In genomic region chr17:15419534-15419933, GRCm38 (mm10) we compare ENCODE assay signal across 16 mouse cellular contexts. TPM values are rescaled to one million over a fixed set of nuclear protein-coding genes. Genes with fewer than 3 reads are reported as not detected.
DNase-seq lines count a peak whose midpoint lies in the region; ATAC-seq and TF ChIP-seq lines count a peak whose summit lies in the region.
"Had no signal": no experiment of that assay in that cellular context is flagged by ENCODE, and none has a peak within 500 bp of the region (broad histone marks: within the 10 kb centered on the region; RNA-seq: fewer than 3 reads in every experiment).

No protein-coding gene starts in this region.

- no peak overlapping the region for H3K4me3 ChIP-seq in kidney, embryonic 16.5 days (ENCODE audit: low read length)
- no peak overlapping the region for H3K4me3 ChIP-seq in bone marrow, adult 2 months (replicated peaks; ENCODE audit: control insufficient read depth, low read depth, low read length)
- no peak overlapping the region for H3K4me3 ChIP-seq in liver, embryonic 11.5 days (ENCODE audit: low read depth, low read length)
- H3K4me3 ChIP-seq: embryonic facial prominence, embryonic 10.5 days; kidney, embryonic 15.5 days; limb, embryonic 13.5 days; myocyte had no signal

- no peaks in the 10 kb centered on the region for H3K27me3 ChIP-seq in kidney, embryonic 16.5 days (ENCODE audit: insufficient read depth, low read length)
- H3K27me3 ChIP-seq in liver, embryonic 11.5 days (replicated peaks; ENCODE audit: control insufficient read depth, insufficient read depth, low read length), result no peaks in the 10 kb centered on the region
- H3K27me3 ChIP-seq: kidney, embryonic 15.5 days; limb, embryonic 13.5 days had no signal

- ATAC-seq in kidney, embryonic 16.5 days (ENCODE audit: low FRiP score, low TSS enrichment), result peak; percentile 65; the same call in 1 of the 2 replicates
- 0 out of 2 replicates have a peak, but pooled peaks have one; percentile 36 for ATAC-seq in liver, embryonic 11.5 days (replicated peaks; ENCODE audit: low FRiP score)
- ATAC-seq in CD4-positive, CD25-positive, alpha-beta regulatory T cell, adult 4 months, result no peak

- no peak for TF ChIP-seq POLR2A in bone marrow, adult 2 months (IDR thresholded peaks at IDR 0.05; ENCODE audit: borderline replicate concordance, control insufficient read depth, low read depth, low read length)

- TF ChIP-seq CTCF in bone marrow, adult 2 months (IDR thresholded peaks at IDR 0.05; ENCODE audit: control insufficient read depth, insufficient read depth, low read length), result peak; percentile 40; the same call in 1 of the 2 replicates

- H3K9ac ChIP-seq in kidney, embryonic 16.5 days (replicated peaks; ENCODE audit: low read length), result no peak overlapping the region
- no peak overlapping the region for H3K9ac ChIP-seq in liver, embryonic 11.5 days (ENCODE audit: low read depth, low read length)
- H3K9ac ChIP-seq: kidney, embryonic 15.5 days; limb, embryonic 13.5 days had no signal

- intact Hi-C loops in heart, postnatal 25 days (cut with DNase I), result loop anchor here (2.0 kb wide), 1 partner anchor 47 kb away; no protein-coding TSS in a partner anchor

- WGBS in kidney, embryonic 16.5 days, result 89% methylated on average over 8 of the region's 8 CpGs
- 78% methylated on average over 8 of the region's 8 CpGs for WGBS in bone marrow, adult 2 months
- WGBS in liver, embryonic 11.5 days, result 68% methylated on average over 8 of the region's 8 CpGs

- H3K4me2 ChIP-seq in kidney, embryonic 16.5 days (replicated peaks; ENCODE audit: low read depth, low read length), result no peak overlapping the region
- H3K4me2 ChIP-seq in liver, embryonic 11.5 days, result no peak overlapping the region
- H3K4me2 ChIP-seq: kidney, embryonic 15.5 days; limb, embryonic 13.5 days had no signal

- H3K36me3 ChIP-seq in kidney, embryonic 16.5 days (ENCODE audit: insufficient read depth, low read length), result peaks cover 72% of the 10 kb centered on the region
- peaks cover 25% of the 10 kb centered on the region for H3K36me3 ChIP-seq in liver, embryonic 11.5 days (ENCODE audit: control insufficient read depth, insufficient read depth, low read length)

- peak; percentile 73 for DNase-seq in heart, adult 11 months
- no peak for DNase-seq in heart, postnatal 25 days (ENCODE audit: low spot score)
- no peak for DNase-seq in kidney, postnatal 4 days
- DNase-seq in liver, embryonic 11.5 days (ENCODE audit: low spot score), result no peak
- no peak for DNase-seq in spleen, adult 12 weeks (ENCODE audit: low spot score)
- DNase-seq: adrenal gland, postnatal 14 days; cerebellum, adult 11-12 months; right cerebral cortex, postnatal 25 days had no signal

- no peaks in the 10 kb centered on the region for H3K4me1 ChIP-seq in kidney, embryonic 16.5 days (ENCODE audit: insufficient read depth, low read length)
- no peaks in the 10 kb centered on the region; the same call in 1 of the 2 replicates for H3K4me1 ChIP-seq in bone marrow, adult 2 months (ENCODE audit: control insufficient read depth, insufficient read depth, low read length)
- no peaks in the 10 kb centered on the region for H3K4me1 ChIP-seq in liver, embryonic 11.5 days (replicated peaks; ENCODE audit: control insufficient read depth, insufficient read depth, low read length)
- H3K4me1 ChIP-seq: embryonic facial prominence, embryonic 10.5 days; kidney, embryonic 15.5 days; limb, embryonic 13.5 days had no signal

- no peak overlapping the region for H3K27ac ChIP-seq in kidney, embryonic 16.5 days (ENCODE audit: low read length)
- no peak overlapping the region for H3K27ac ChIP-seq in bone marrow, adult 2 months (ENCODE audit: control insufficient read depth, insufficient read depth, low read depth, low read length, poor library complexity)
- H3K27ac ChIP-seq in liver, embryonic 11.5 days (ENCODE audit: low read depth, low read length), result no peak overlapping the region
- H3K27ac ChIP-seq: embryonic facial prominence, embryonic 10.5 days; kidney, embryonic 15.5 days; limb, embryonic 13.5 days; macrophage had no signal

- no peaks in the 10 kb centered on the region for H3K9me3 ChIP-seq in kidney, embryonic 16.5 days (ENCODE audit: low read length)
- peaks cover 3% of the 10 kb centered on the region; the same call in 1 of the 2 replicates for H3K9me3 ChIP-seq in liver, embryonic 11.5 days (ENCODE audit: control insufficient read depth, low read length)
- H3K9me3 ChIP-seq: embryonic facial prominence, embryonic 10.5 days; kidney, embryonic 15.5 days; limb, embryonic 13.5 days had no signal

RNA-seq across cellular contexts. Expression of gene Fam120b, which starts 23.5 kb away (rescaled TPM):
- 10 to 100 TPM; 10.8 to 11.8 TPM for total RNA-seq in heart, postnatal 25 days (2021)
- polyA plus RNA-seq in kidney, embryonic 16.5 days (2015; fragmentation: Nextera tagmentation; extraction: Ambion mirVana), result 31.4 and 32.4 TPM in 2 replicates
- polyA plus RNA-seq in bone marrow, adult 2 months (2011; ENCODE audit: insufficient read depth, insufficient read length, low replicate concordance, missing spikeins), result 4.6 and 8.2 TPM in 2 replicates
- polyA plus RNA-seq in liver, embryonic 11.5 days (2014; fragmentation: Nextera tagmentation; extraction: Ambion mirVana), result 13.0 and 15.3 TPM in 2 replicates
- 10 to 100 TPM; 33.3 to 55.1 TPM for polyA plus RNA-seq in CD4-positive, CD25-positive, alpha-beta regulatory T cell, adult 4 months (2017; shearing (Covaris generic))

RNA-seq across cellular contexts. Expression of gene Dll1, which starts 42.9 kb away (rescaled TPM):
- 1 to 10 TPM; 6.1 TPM for total RNA-seq in heart, postnatal 25 days (2021)
- 34.4 and 36.9 TPM in 2 replicates for polyA plus RNA-seq in kidney, embryonic 16.5 days (2015; fragmentation: Nextera tagmentation; extraction: Ambion mirVana)
- polyA plus RNA-seq in bone marrow, adult 2 months (2011; ENCODE audit: insufficient read depth, insufficient read length, low replicate concordance, missing spikeins), result 3.0 TPM in 1 of 2 replicates, not detected in the other
- 2.2 and 2.3 TPM in 2 replicates for polyA plus RNA-seq in liver, embryonic 11.5 days (2014; fragmentation: Nextera tagmentation; extraction: Ambion mirVana)
- polyA plus RNA-seq in CD4-positive, CD25-positive, alpha-beta regulatory T cell, adult 4 months (2017; shearing (Covaris generic)), result under 1 TPM in 1 of 2 experiments, not detected in 1; 0.81 TPM
